Mouse (Mus musculus) forebrain, embryonic 11.5 days (tissue): ENCODE results near the gene Havcr1. TPM values are rescaled to one million over a fixed set of nuclear protein-coding genes. Genes with fewer than 3 reads are reported as not detected.
"Not testable (repeated sequence)": the region's sequence is repeated elsewhere in the genome, so short reads cannot be mapped to it uniquely, and the experiment has no call there.

ENCODE experiments used
- ATAC-seq: fragments of 200-750 bp; cut with Nextera tagmentation; replicated peaks from 2 replicates; pipeline ENCODE4 v1.8.0; 2017; ENCODE audit warnings: moderate TSS enrichment; ENCODE audit not compliant: low FRiP score
- DNase-seq: peaks from one replicate; pipeline ENCODE4 v3.0.0-alpha.2; 2017; ENCODE audit warnings: low spot score
- H3K27ac ChIP-seq: fragments of 300-500 bp; sonication (generic); 2 replicates; pipeline ENCODE4 v1.5.1; 2014; ENCODE audit warnings: low read depth, low read length
- H3K27me3 ChIP-seq: fragments of 300-500 bp; sonication (generic); 2 replicates; pipeline ENCODE4 v1.6.1; 2014; ENCODE audit warnings: mild to moderate bottlenecking, low read length, mixed read lengths; ENCODE audit not compliant: control insufficient read depth, insufficient read depth
- H3K36me3 ChIP-seq: fragments of 300-500 bp; sonication (generic); 2 replicates; pipeline ENCODE4 v1.6.1; 2014; ENCODE audit warnings: mild to moderate bottlenecking, low read length, moderate library complexity, mixed read lengths; ENCODE audit not compliant: control insufficient read depth, insufficient read depth
- H3K4me1 ChIP-seq: fragments of 300-500 bp; sonication (generic); replicated peaks from 2 replicates; pipeline ENCODE4 v1.6.1; 2014; ENCODE audit warnings: low read length, mixed read lengths; ENCODE audit not compliant: control insufficient read depth, insufficient read depth
- H3K4me2 ChIP-seq: fragments of 300-500 bp; sonication (generic); 2 replicates; pipeline ENCODE4 v1.6.1; 2014; ENCODE audit warnings: low read depth, mild to moderate bottlenecking, low read length, moderate library complexity, mixed read lengths; ENCODE audit not compliant: severe bottlenecking
- H3K4me3 ChIP-seq: fragments of 300-500 bp; sonication (generic); 2 replicates; pipeline ENCODE4 v1.5.1; 2014; ENCODE audit warnings: low read depth, low read length
- H3K9ac ChIP-seq: fragments of 300-500 bp; sonication (generic); 2 replicates; pipeline ENCODE4 v1.6.1; 2014; ENCODE audit warnings: low read length
- H3K9me3 ChIP-seq: fragments of 300-500 bp; sonication (generic); 2 replicates; pipeline ENCODE4 v1.6.1; 2016; ENCODE audit warnings: low read length, mixed read lengths; ENCODE audit not compliant: control insufficient read depth
- WGBS: fragments of 180-500 bp; shearing (Covaris S2); extraction: QIAGEN DNeasy Blood & Tissue Kit; methylation state at CpG from one replicate; pipeline ENCODE4 v1.1.7; 2014; 5-methylcytosine and 5-hydroxymethylcytosine counted together
- polyA plus RNA-seq: library from polyadenylated mRNA; unstranded; fragments of >200 nt; fragmentation: Nextera tagmentation; extraction: Ambion mirVana; gene quantifications from 2 replicates; pipeline ENCODE4 v1.2.1, GENCODE M21; 2014

The Havcr1 gene
- polyA plus RNA-seq, 1 experiment from 2014 or later = not detected

- H3K4me1 ChIP-seq = no peaks in the 10 kb centered on the region
- no peak overlapping the region for H3K27ac ChIP-seq
- ATAC-seq = peak; percentile 39
- H3K9ac ChIP-seq = no peak overlapping the region
- H3K9me3 ChIP-seq = no peaks in the 10 kb centered on the region
- no peaks in the 10 kb centered on the region for H3K27me3 ChIP-seq
- 63% methylated on average over 6 of the region's 6 CpGs for WGBS
- H3K4me3 ChIP-seq = no peak overlapping the region
- no peaks in the 10 kb centered on the region for H3K36me3 ChIP-seq
- H3K4me2 ChIP-seq = no peak overlapping the region
- no peak for DNase-seq
Measured at GRCm38 (mm10) chr11:46733242-46733789, 1.6 kb upstream of the Havcr1 start.

GRCm38 (mm10) chr11:46734617-46735016 is 263 bp upstream of the Havcr1 start:
- no peaks in the 10 kb centered on the region for H3K27me3 ChIP-seq
- H3K4me2 ChIP-seq = no peak overlapping the region
- WGBS = 62% methylated on average over 1 of the region's 1 CpGs
- H3K36me3 ChIP-seq = no peaks in the 10 kb centered on the region
- no peak overlapping the region for H3K9ac ChIP-seq
- no peak overlapping the region for H3K27ac ChIP-seq
- H3K9me3 ChIP-seq = no peaks in the 10 kb centered on the region
- no peaks in the 10 kb centered on the region for H3K4me1 ChIP-seq
- no peak for ATAC-seq
- no peak for DNase-seq
- no peak overlapping the region for H3K4me3 ChIP-seq

GRCm38 (mm10) chr11:46739501-46739900 is 4.6 kb downstream of the Havcr1 start:
- Histone ChIP-seq H3K9ac (no peak overlapping the region), H3K27ac (no peak overlapping the region), H3K27me3 (no peaks in the 10 kb centered on the region), H3K4me1 (no peaks in the 10 kb centered on the region), H3K36me3 (no peaks in the 10 kb centered on the region), H3K4me3 (no peak overlapping the region), H3K4me2 (no peak overlapping the region), H3K9me3 (no peaks in the 10 kb centered on the region)
- ATAC-seq (no peak), DNase-seq (no peak)
- WGBS = 84% methylated on average over 4 of the region's 4 CpGs

GRCm38 (mm10) chr11:46740886-46741285 is 6.0 kb downstream of the Havcr1 start:
- WGBS = 85% methylated on average over 4 of the region's 4 CpGs
- Histone ChIP-seq H3K36me3 (no peaks in the 10 kb centered on the region), H3K27me3 (no peaks in the 10 kb centered on the region), H3K9ac (no peak overlapping the region), H3K4me1 (no peaks in the 10 kb centered on the region), H3K4me2 (no peak overlapping the region), H3K4me3 (no peak overlapping the region), H3K27ac (no peak overlapping the region), H3K9me3 (no peaks in the 10 kb centered on the region)
- DNase-seq = no peak
- ATAC-seq = no peak

- Histone ChIP-seq H3K36me3 (no peaks in the 10 kb centered on the region), H3K27ac (no peak overlapping the region), H3K9me3 (no peaks in the 10 kb centered on the region), H3K4me2 (no peak overlapping the region), H3K4me3 (no peak overlapping the region), H3K27me3 (no peaks in the 10 kb centered on the region), H3K9ac (no peak overlapping the region), H3K4me1 (no peaks in the 10 kb centered on the region)
- DNase-seq = no peak
- whole genome bisulfite sequencing = 76% methylated on average over 3 of the region's 3 CpGs
- no peak for ATAC-seq
Measured at GRCm38 (mm10) chr11:46741716-46742115, 6.8 kb downstream of the Havcr1 start.

- ATAC-seq = no peak
- no peak overlapping the region for H3K9ac ChIP-seq
- no peaks in the 10 kb centered on the region for H3K36me3 ChIP-seq
- no peak overlapping the region for H3K27ac ChIP-seq
- no peaks in the 10 kb centered on the region for H3K9me3 ChIP-seq
- no peaks in the 10 kb centered on the region for H3K27me3 ChIP-seq
- no peaks in the 10 kb centered on the region for H3K4me1 ChIP-seq
- no peak for DNase-seq
- 59% methylated on average over 2 of the region's 2 CpGs for WGBS
- no peak overlapping the region for H3K4me3 ChIP-seq
- H3K4me2 ChIP-seq = no peak overlapping the region
Measured at GRCm38 (mm10) chr11:46747996-46748395, 13.1 kb downstream of the Havcr1 start.

- H3K36me3 ChIP-seq = no peaks in the 10 kb centered on the region
- ATAC-seq = no peak
- H3K27me3 ChIP-seq = no peaks in the 10 kb centered on the region
- H3K9me3 ChIP-seq = no peaks in the 10 kb centered on the region
- no peaks in the 10 kb centered on the region for H3K4me1 ChIP-seq
- DNase-seq = no peak
- H3K9ac ChIP-seq = no peak overlapping the region
- no peak overlapping the region for H3K4me2 ChIP-seq
- no peak overlapping the region for H3K27ac ChIP-seq
- no peak overlapping the region for H3K4me3 ChIP-seq
- WGBS = 79% methylated on average over 2 of the region's 2 CpGs
Measured at GRCm38 (mm10) chr11:46753662-46754061, 18.8 kb downstream of the Havcr1 start.

GRCm38 (mm10) chr11:46754669-46755068 is 19.8 kb downstream of the Havcr1 start:
- Histone ChIP-seq H3K9me3 (no peaks in the 10 kb centered on the region), H3K27ac (no peak overlapping the region), H3K36me3 (no peaks in the 10 kb centered on the region), H3K9ac (no peak overlapping the region), H3K4me2 (no peak overlapping the region), H3K4me1 (no peaks in the 10 kb centered on the region), H3K27me3 (no peaks in the 10 kb centered on the region), H3K4me3 (no peak overlapping the region)
- 53% methylated on average over 4 of the region's 4 CpGs for WGBS
- ATAC-seq (peak; percentile 79), DNase-seq (no peak)

- H3K27ac ChIP-seq = not testable (repeated sequence)
- WGBS = 91% methylated on average over 6 of the region's 6 CpGs
- peak; percentile 24 for ATAC-seq
Measured at GRCm38 (mm10) chr11:46755714-46756113, 20.8 kb downstream of the Havcr1 start.

More at GRCm38 (mm10) chr11:46755714-46756113, 20.8 kb downstream of the Havcr1 start:
- not testable (repeated sequence) for H3K27me3 ChIP-seq, H3K9ac ChIP-seq, H3K9me3 ChIP-seq, H3K4me1 ChIP-seq, H3K36me3 ChIP-seq, DNase-seq, H3K4me3 ChIP-seq, H3K4me2 ChIP-seq
